Mouse (Mus musculus) olfactory bulb, adult 2 months (tissue): ENCODE measurements at regions not wholly inside any gene's neighbourhood (a gene's known extent, or its start where the extent isn't known, plus 50 kb on each side); places are given as distances from the start of the nearest gene placed in this dataset.

Experiments used
- CTCF ChIP-seq: fragments of 200-500 bp; IDR thresholded peaks from 2 replicates; pipeline ENCODE4 v1.5.1; 2012; ENCODE audit warnings: low read depth, mild to moderate bottlenecking, low read length, moderate library complexity; ENCODE audit not compliant: insufficient read depth
- POLR2A ChIP-seq: fragments of 200-500 bp; IDR thresholded peaks from 2 replicates; pipeline ENCODE4 v1.6.1; 2012; ENCODE audit warnings: mild to moderate bottlenecking, low read depth, low read length, moderate library complexity; ENCODE audit not compliant: insufficient read depth

GRCm38 (mm10) chr9:84389831-84390230 lies 464.9 kb downstream of the Bckdhb start:
- TF ChIP-seq CTCF (no peak), POLR2A (no peak)
